Mouse (Mus musculus) forebrain, embryonic 11.5 days (tissue): Measurements from ENCODE around the gene Yipf3. TPM values are rescaled to one million over a fixed set of nuclear protein-coding genes. Genes with fewer than 3 reads are reported as not detected.

Experiments used
- ATAC-seq: fragments of 200-750 bp; cut with Nextera tagmentation; replicated peaks from 2 replicates; pipeline ENCODE4 v1.8.0; 2017; ENCODE audit warnings: moderate TSS enrichment; ENCODE audit not compliant: low FRiP score
- DNase-seq: peaks from one replicate; pipeline ENCODE4 v3.0.0-alpha.2; 2017; ENCODE audit warnings: low spot score
- H3K27ac ChIP-seq: fragments of 300-500 bp; sonication (generic); 2 replicates; pipeline ENCODE4 v1.5.1; 2014; ENCODE audit warnings: low read depth, low read length
- H3K27me3 ChIP-seq: fragments of 300-500 bp; sonication (generic); 2 replicates; pipeline ENCODE4 v1.6.1; 2014; ENCODE audit warnings: mild to moderate bottlenecking, low read length, mixed read lengths; ENCODE audit not compliant: control insufficient read depth, insufficient read depth
- H3K36me3 ChIP-seq: fragments of 300-500 bp; sonication (generic); 2 replicates; pipeline ENCODE4 v1.6.1; 2014; ENCODE audit warnings: mild to moderate bottlenecking, low read length, moderate library complexity, mixed read lengths; ENCODE audit not compliant: control insufficient read depth, insufficient read depth
- H3K4me1 ChIP-seq: fragments of 300-500 bp; sonication (generic); replicated peaks from 2 replicates; pipeline ENCODE4 v1.6.1; 2014; ENCODE audit warnings: low read length, mixed read lengths; ENCODE audit not compliant: control insufficient read depth, insufficient read depth
- H3K4me2 ChIP-seq: fragments of 300-500 bp; sonication (generic); 2 replicates; pipeline ENCODE4 v1.6.1; 2014; ENCODE audit warnings: low read depth, mild to moderate bottlenecking, low read length, moderate library complexity, mixed read lengths; ENCODE audit not compliant: severe bottlenecking
- H3K4me3 ChIP-seq: fragments of 300-500 bp; sonication (generic); 2 replicates; pipeline ENCODE4 v1.5.1; 2014; ENCODE audit warnings: low read depth, low read length
- H3K9ac ChIP-seq: fragments of 300-500 bp; sonication (generic); 2 replicates; pipeline ENCODE4 v1.6.1; 2014; ENCODE audit warnings: low read length
- H3K9me3 ChIP-seq: fragments of 300-500 bp; sonication (generic); 2 replicates; pipeline ENCODE4 v1.6.1; 2016; ENCODE audit warnings: low read length, mixed read lengths; ENCODE audit not compliant: control insufficient read depth
- WGBS: fragments of 180-500 bp; shearing (Covaris S2); extraction: QIAGEN DNeasy Blood & Tissue Kit; methylation state at CpG from one replicate; pipeline ENCODE4 v1.1.7; 2014; 5-methylcytosine and 5-hydroxymethylcytosine counted together
- polyA plus RNA-seq: library from polyadenylated mRNA; unstranded; fragments of >200 nt; fragmentation: Nextera tagmentation; extraction: Ambion mirVana; gene quantifications from 2 replicates; pipeline ENCODE4 v1.2.1, GENCODE M21; 2014

Gene Yipf3
- 57.8 and 75.5 TPM in 2 replicates for polyA plus RNA-seq

DNA sequence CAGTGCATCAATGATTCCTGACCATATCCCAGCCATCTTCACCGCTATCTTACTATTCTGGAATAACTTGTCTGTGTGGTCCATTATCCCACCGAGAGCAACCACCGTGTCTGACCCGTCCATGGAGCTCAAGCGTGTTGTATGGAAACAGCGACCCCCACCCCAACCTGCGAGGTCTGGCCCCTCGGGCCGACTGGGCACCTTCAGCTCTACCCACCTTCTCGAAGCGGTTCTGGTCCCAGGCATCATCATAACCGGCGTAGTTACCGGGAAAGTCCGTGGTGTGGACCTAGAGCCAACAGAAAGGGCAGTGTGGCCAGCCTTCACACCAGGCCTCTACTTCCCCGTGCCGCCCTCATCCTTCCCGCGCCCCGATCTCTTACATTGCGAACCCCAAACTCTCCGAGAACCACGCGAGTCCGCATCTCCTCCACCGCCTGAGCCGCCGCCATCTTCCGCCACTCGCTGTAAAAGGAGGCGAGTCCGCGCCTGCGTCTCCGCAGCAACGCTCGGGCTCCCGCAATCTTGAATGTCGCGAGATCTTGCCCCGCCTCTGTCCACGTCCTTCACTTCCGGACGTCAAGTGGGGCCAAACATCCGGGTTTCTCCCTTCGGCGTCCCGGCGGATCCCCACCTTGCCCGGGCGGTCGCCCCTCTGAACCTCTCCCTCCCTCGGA lies at the start of gene Yipf3, which contains the start of gene Polr1c:
Gene Yipf3, plus strand, starts transcription at position 569 of the 677 bp plus-strand sequence.
Gene Polr1c, minus strand, starts transcription at position 543 of the 677 bp plus-strand sequence.
- H3K27ac ChIP-seq, result peak within 1 kb of the TSS; percentile 64
- ATAC-seq, result peak; percentile 91
- peak within 1 kb of the TSS; percentile 94 for H3K9ac ChIP-seq
- no peaks in the 10 kb centered on the region for H3K9me3 ChIP-seq
- DNase-seq, result peak; percentile 97
- no peaks in the 10 kb centered on the region for H3K27me3 ChIP-seq
- H3K4me2 ChIP-seq, result peak within 1 kb of the TSS; percentile 73
- peaks cover 24% of the 10 kb centered on the region; the same call in 1 of the 2 replicates for H3K36me3 ChIP-seq
- under 1% methylated on average over 53 of the region's 53 CpGs for WGBS
- peaks cover 13% of the 10 kb centered on the region; the same call in 1 of the 2 replicates for H3K4me1 ChIP-seq
- H3K4me3 ChIP-seq, result peak within 1 kb of the TSS; percentile 94

DNA sequence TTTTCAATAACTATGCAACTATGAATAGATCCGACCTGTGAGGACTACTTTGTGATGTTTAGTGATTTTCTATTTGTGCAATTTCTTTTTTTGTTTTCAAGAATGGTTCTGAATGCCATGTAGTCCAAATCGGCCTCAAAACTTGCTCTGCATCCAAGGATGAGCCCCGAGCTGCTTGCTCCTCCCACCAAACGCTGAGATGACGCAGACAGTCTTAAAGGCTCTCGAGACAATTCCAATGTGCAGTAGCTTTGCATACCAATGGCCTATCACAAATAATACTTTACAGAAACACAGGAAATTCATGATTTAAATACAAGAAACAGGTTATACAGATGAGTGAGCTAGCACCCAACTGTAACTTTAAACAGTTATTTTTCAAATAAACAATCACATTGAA lies 46.7 kb upstream of the Yipf3 start:
- Histone ChIP-seq H3K4me2 (peak overlapping the region; percentile 79; the same call in 1 of the 2 replicates), H3K4me3 (peak overlapping the region; percentile 96), H3K9me3 (no peaks in the 10 kb centered on the region), H3K27me3 (no peaks in the 10 kb centered on the region), H3K4me1 (peaks cover 4% of the 10 kb centered on the region), H3K36me3 (peaks cover 3% of the 10 kb centered on the region), H3K27ac (no peak overlapping the region), H3K9ac (peak overlapping the region; percentile 94; the same call in 1 of the 2 replicates)
- WGBS, result 75% methylated on average over 6 of the region's 6 CpGs
- ATAC-seq (no peak), DNase-seq (no peak)

DNA sequence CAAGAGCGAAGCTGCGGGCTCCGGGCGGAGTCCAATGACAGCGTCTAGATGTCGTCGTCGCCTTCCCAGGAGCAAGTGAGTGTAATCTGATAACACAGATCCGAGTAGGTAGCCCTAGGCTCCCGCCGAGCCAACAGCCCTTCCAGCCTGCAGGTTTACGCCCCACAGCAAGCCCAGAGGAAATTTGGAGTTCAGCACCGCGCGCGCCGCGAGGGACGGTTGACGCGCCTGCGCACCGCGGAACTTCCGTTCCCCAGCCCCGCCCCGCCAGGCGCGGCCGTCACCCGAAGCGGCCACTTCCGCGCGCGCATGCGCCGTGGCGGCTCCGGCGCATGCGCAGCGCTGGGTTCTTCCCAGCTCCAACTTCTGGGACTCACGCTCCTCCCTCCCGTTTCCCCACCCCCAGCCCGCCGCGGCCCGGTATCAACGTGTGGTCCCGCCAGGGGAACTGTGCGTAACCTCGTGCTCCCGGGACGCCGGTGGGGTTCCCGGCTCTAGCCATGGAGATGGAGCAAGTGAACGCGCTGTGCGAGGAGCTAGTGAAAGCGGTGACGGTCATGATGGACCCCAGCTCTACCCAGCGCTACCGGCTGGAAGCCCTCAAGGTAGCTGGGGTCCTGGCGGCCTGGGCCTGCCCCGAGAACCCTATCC lies 45.3 kb upstream of the Yipf3 start, which contains the start of the genes Polh and Xpo5:
Gene Polh, minus strand, starts transcription at position 225 of the 651 bp plus-strand sequence.
Gene Xpo5, plus strand, starts transcription at position 362 of the 651 bp plus-strand sequence.
- Histone ChIP-seq H3K36me3 (peaks cover 3% of the 10 kb centered on the region), H3K4me3 (peak within 1 kb of the TSS; percentile 96), H3K9me3 (no peaks in the 10 kb centered on the region), H3K27me3 (no peaks in the 10 kb centered on the region), H3K4me2 (peak within 1 kb of the TSS; percentile 89), H3K4me1 (peaks cover 4% of the 10 kb centered on the region), H3K9ac (peak within 1 kb of the TSS; percentile 94), H3K27ac (peak within 1 kb of the TSS; percentile 79)
- under 1% methylated on average over 66 of the region's 66 CpGs for WGBS
- DNase-seq (peak; percentile 96), ATAC-seq (peak; percentile 95)

DNA sequence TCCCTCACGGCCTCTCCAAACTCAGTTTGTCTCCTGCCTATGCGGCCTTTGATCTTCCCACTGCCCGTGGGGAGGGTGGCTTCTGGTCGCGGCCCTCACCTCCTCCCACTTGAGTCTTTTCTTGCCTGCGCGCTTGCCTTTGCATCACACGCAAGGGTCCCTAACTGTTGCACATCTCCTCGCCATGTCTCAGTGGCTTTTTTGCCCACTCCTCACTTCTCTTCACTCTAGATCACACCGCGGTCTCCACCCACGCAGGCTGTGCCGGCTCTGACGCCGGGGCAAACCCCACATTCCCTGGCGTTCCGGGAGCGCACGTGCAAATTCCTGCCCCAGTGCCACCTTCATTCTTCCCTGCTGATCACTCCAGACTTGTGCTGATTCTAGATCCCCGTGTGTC lies 44.8 kb upstream of the Yipf3 start:
- WGBS, result 0% methylated on average over 20 of the region's 20 CpGs
- Histone ChIP-seq H3K27ac (peak overlapping the region; percentile 57), H3K9me3 (no peaks in the 10 kb centered on the region), H3K4me3 (peak overlapping the region; percentile 96), H3K9ac (peak overlapping the region; percentile 94), H3K36me3 (peaks cover 4% of the 10 kb centered on the region; the same call in 1 of the 2 replicates), H3K27me3 (no peaks in the 10 kb centered on the region), H3K4me1 (peaks cover 4% of the 10 kb centered on the region), H3K4me2 (peak overlapping the region; percentile 89)
- DNase-seq, result peak; percentile 59
- ATAC-seq, result no peak; the same call in 1 of the 2 replicates

DNA sequence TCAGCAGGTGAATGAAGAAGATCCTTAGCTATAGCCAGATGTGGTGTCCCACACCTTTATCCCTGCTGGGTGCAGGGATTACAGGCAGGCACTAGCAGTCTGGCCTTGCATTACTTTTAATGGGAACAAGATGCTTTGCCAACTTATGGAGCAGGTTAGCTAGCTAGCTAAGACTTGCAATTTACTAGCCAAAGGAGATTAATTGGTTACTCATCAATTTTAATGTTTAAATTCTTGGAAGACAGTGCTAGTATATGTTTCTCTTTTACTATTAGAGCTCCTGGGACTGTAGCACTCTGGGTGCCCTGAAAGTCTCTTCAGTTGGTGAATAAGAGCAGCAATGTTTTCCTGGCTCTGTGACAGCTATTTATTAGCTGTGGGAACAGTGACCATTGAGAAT lies 41.2 kb upstream of the Yipf3 start:
- Histone ChIP-seq H3K4me3 (no peak overlapping the region), H3K4me2 (no peak overlapping the region), H3K4me1 (peaks cover 4% of the 10 kb centered on the region), H3K9me3 (no peaks in the 10 kb centered on the region), H3K27ac (no peak overlapping the region), H3K36me3 (peaks cover 16% of the 10 kb centered on the region), H3K9ac (no peak overlapping the region), H3K27me3 (no peaks in the 10 kb centered on the region)
- ATAC-seq, result no peak
- DNase-seq, result no peak

DNA sequence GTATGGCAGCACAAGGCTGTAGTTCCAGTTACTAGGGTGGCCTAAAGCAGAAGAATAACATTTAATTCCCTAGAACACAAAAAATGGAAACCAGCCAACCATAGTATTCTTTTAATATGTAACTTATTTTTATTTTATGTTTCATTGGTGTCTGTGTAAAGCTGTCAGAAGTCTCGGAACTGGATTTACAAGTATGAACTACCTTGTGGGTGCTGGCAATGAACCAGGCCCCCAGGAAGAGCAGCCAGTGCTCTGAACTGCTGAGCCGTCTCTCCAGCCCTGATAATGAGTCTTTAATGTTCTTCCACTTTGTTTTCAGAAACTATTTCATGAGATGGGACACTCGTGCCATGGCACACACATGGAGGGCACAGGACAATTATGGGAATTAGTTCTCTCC lies 37.3 kb upstream of the Yipf3 start:
- no peak overlapping the region for H3K4me2 ChIP-seq
- DNase-seq (no peak), ATAC-seq (no peak)
- H3K27ac ChIP-seq, result no peak overlapping the region
- no peaks in the 10 kb centered on the region for H3K4me1 ChIP-seq
- H3K4me3 ChIP-seq, result no peak overlapping the region
- no peaks in the 10 kb centered on the region for H3K9me3 ChIP-seq
- no peak overlapping the region for H3K9ac ChIP-seq
- 88% methylated on average over 3 of the region's 3 CpGs for WGBS
- H3K36me3 ChIP-seq, result peaks cover 16% of the 10 kb centered on the region
- no peaks in the 10 kb centered on the region for H3K27me3 ChIP-seq

DNA sequence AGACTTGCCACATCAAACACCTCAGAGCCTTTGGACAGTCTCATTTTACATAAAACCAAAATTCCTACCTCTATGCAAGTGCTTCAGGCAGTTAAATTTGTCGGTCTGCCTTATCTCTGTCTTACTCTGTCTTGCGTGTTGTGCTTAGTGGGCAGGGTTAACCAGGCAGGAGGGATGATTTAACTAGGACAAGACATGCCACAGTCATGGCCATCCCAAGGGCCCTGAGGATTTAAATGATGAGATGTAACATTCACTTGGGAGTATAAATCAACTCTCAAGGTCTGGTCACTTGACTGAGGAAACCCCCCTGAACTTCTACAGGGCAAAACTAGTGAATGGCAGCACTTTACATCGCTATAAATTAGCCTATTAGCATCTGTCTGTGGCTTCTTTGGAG lies 26.3 kb upstream of the Yipf3 start:
- 93% methylated on average over 3 of the region's 3 CpGs for WGBS

DNA sequence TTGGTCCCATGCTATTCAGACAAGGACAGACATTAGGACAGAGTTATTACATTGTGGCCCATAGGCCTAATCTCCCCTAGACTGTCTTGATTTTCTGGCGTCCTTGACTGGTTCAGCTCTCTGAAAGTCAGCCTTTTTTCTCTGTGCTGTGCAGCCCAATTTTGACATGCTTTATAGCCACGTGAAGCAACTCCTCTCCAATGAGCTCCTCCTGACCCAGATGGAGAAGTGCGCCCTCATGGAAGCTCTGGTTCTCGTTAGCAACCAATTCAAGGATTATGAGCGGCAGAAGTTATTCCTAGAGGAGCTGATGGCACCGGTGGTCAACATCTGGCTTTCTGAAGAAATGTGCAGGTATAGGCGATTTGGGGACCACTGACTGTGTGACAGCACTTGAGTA lies 20.3 kb upstream of the Yipf3 start:
- 88% methylated on average over 7 of the region's 7 CpGs for WGBS
- Histone ChIP-seq H3K9me3 (no peaks in the 10 kb centered on the region), H3K4me2 (no peak overlapping the region), H3K4me3 (no peak overlapping the region), H3K4me1 (no peaks in the 10 kb centered on the region), H3K27ac (no peak overlapping the region), H3K27me3 (no peaks in the 10 kb centered on the region), H3K36me3 (peaks cover 19% of the 10 kb centered on the region; the same call in 1 of the 2 replicates), H3K9ac (no peak overlapping the region)
- DNase-seq, result no peak
- no peak for ATAC-seq

More for the DNA sequence above, 26.3 kb upstream of the Yipf3 start:
- ATAC-seq (no peak), DNase-seq (no peak)
- Histone ChIP-seq H3K4me1 (no peaks in the 10 kb centered on the region), H3K9me3 (no peaks in the 10 kb centered on the region), H3K4me2 (no peak overlapping the region), H3K4me3 (no peak overlapping the region), H3K36me3 (peaks cover 13% of the 10 kb centered on the region; the same call in 1 of the 2 replicates), H3K27me3 (no peaks in the 10 kb centered on the region), H3K27ac (no peak overlapping the region), H3K9ac (no peak overlapping the region)
